Comparison of ENCODE assay signal across 7 mouse cellular contexts in the genomic region with DNA sequence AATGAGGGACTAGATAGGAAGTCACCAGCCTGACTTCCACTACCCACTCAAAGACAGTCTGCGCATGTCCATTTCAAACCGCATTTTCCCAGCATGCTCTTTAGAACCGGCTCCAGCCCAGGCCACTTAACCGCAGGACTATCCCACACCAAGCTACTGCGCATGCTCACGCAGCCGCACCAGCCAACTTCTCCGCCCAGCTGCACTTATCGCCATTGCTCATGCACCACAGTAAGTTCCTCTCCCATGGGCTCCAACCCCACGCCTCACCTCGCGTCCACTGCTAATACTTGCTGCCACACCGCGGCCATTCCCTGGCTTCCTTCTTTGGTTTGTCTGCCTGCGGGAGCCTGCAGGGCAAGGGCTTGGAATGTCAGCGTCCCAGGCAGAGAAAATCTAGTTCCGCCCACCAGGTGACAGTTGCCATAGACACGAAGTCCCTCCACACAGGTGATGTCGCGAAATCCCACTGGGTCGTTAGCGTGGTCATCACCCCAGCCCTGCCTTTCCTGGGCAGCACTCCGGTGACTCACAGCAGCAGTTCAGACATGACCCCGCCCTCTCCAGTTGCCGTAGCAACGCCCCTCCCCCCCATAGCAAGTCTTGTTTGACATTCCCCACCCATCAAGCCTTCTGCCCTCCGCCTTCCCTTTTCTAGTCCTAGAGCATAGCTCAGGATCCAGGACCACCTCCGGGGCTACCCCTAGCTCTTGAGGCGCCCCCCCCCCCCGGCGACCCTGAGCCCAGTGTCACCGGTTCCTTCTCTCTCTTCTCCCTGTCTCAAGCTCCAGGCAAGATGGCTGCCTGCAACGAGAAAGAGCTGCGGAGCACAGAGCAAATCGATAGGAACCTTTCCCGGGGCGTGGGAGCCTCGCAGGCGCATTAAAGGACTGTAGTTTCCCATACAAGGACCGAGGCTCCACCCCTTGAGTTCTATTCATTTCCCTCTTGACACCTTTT. TPM values are rescaled to one million over a fixed set of nuclear protein-coding genes. Genes with fewer than 3 reads are reported as not detected.
DNase-seq lines count a peak whose midpoint lies in the region; ATAC-seq lines count a peak whose summit lies in the region.

A gene (minus strand): TSS at position 876 of the 960 bp plus-strand sequence.

- peak; percentile 95 for ATAC-seq in intestine, embryonic 15.5 days

- DNase-seq in adrenal gland, adult 18-20 months (ENCODE audit: low spot score in 2 of 2): peak; percentile 74 to 75
- peak; percentile 89 for DNase-seq in embryo, embryonic 11 days
- DNase-seq in gastrocnemius, postnatal 36 days: peak; percentile 81 to 83
- DNase-seq in left cerebral cortex, postnatal 25 days (ENCODE audit: low spot score in 2 of 2): peak; percentile 88 to 95
- peak; percentile 86 for DNase-seq in midbrain, embryonic 10.5 days (ENCODE audit: low spot score)
- DNase-seq in right cerebral cortex, postnatal 4 days: peak; percentile 79

- H3K27ac ChIP-seq in intestine, embryonic 15.5 days: peak within 1 kb of the TSS; percentile 95
- H3K27ac ChIP-seq in midbrain, embryonic 10.5 days (replicated peaks): peak within 1 kb of the TSS; percentile 91

- no peaks in the 10 kb centered on the region for H3K9me3 ChIP-seq in intestine, embryonic 15.5 days
- 0 out of 2 replicates have a peak, but pooled peaks cover 17% of the 10 kb centered on the region for H3K9me3 ChIP-seq in midbrain, embryonic 10.5 days (replicated peaks)

- H3K36me3 ChIP-seq in intestine, embryonic 15.5 days: no peaks in the 10 kb centered on the region
- peaks cover 29% of the 10 kb centered on the region for H3K36me3 ChIP-seq in midbrain, embryonic 10.5 days

- H3K9ac ChIP-seq in intestine, embryonic 15.5 days: peak within 1 kb of the TSS; percentile 51

- 20% methylated on average over 39 of the region's 40 CpGs for WGBS in intestine, embryonic 15.5 days
- WGBS in midbrain, embryonic 10.5 days: 17% methylated on average over 38 of the region's 40 CpGs

- H3K4me3 ChIP-seq in intestine, embryonic 15.5 days (replicated peaks): peak within 1 kb of the TSS; percentile 49
- peak within 1 kb of the TSS; percentile 63 for H3K4me3 ChIP-seq in midbrain, embryonic 10.5 days

- intact Hi-C loops in gastrocnemius, postnatal 36 days (cut with DNase I): no loop called here
- intact Hi-C loops in left cerebral cortex, postnatal 25 days (cut with DNase I): loop anchor here (1.0 kb wide), 1 partner anchor 13 kb away; a partner anchor contains a TSS

- H3K4me2 ChIP-seq in intestine, embryonic 15.5 days (replicated peaks): peak within 1 kb of the TSS; percentile 56

- no peaks in the 10 kb centered on the region for H3K4me1 ChIP-seq in intestine, embryonic 15.5 days (replicated peaks)
- H3K4me1 ChIP-seq in midbrain, embryonic 10.5 days: peaks cover 5% of the 10 kb centered on the region

- no peaks in the 10 kb centered on the region for H3K27me3 ChIP-seq in intestine, embryonic 15.5 days (replicated peaks)
- H3K27me3 ChIP-seq in midbrain, embryonic 10.5 days (ENCODE audit: low read depth, poor library complexity, severe bottlenecking): no peaks in the 10 kb centered on the region

RNA-seq across cellular contexts. Expression of the gene that starts here (rescaled TPM):
- total RNA-seq in adrenal gland, adult 18-20 months (2021): 10 to 100 TPM; 58.0 to 61.7 TPM
- 10 to 100 TPM; 12.3 TPM for total RNA-seq in gastrocnemius, postnatal 36 days (2021)
- 21.4 and 21.7 TPM in 2 replicates for polyA plus RNA-seq in intestine, embryonic 15.5 days (2015; fragmentation: Nextera tagmentation; extraction: Ambion mirVana)
- total RNA-seq in left cerebral cortex, postnatal 25 days (2021): 100 to 1,000 TPM; 189 to 222 TPM
- 22.8 and 32.2 TPM in 2 replicates for polyA plus RNA-seq in midbrain, embryonic 10.5 days (2016; fragmentation: Nextera tagmentation; extraction: Ambion mirVana)

Comparison
In these comparisons a context has a peak if more than half of its experiments do, and no peak if none do; other contexts are left out.
1. Peak in every context shown above with its lines: DNase-seq, ATAC-seq, H3K4me3 ChIP-seq and H3K27ac ChIP-seq.
2. RNA of the gene that starts here (total RNA-seq): 189 to 222 TPM in left cerebral cortex, postnatal 25 days and 58.0 to 61.7 TPM in adrenal gland, adult 18-20 months; 12.3 TPM in gastrocnemius, postnatal 36 days; every median in the first group is over 4 times any median in the second.